Mouse (Mus musculus) spleen, embryonic (tissue): ENCODE data around the gene Sipa1l1.
"Not testable (repeated sequence)": the region's sequence is repeated elsewhere in the genome, so short reads cannot be mapped to it uniquely, and the experiment has no call there.

ENCODE experiments used
- CTCF ChIA-PET: fragments of 350-600 bp; sonication (Branson Sonifier 250); formaldehyde crosslinking; loops from one replicate; lab custom pipeline; 2022; lab: Charles Lee

The Sipa1l1 gene

DNA sequence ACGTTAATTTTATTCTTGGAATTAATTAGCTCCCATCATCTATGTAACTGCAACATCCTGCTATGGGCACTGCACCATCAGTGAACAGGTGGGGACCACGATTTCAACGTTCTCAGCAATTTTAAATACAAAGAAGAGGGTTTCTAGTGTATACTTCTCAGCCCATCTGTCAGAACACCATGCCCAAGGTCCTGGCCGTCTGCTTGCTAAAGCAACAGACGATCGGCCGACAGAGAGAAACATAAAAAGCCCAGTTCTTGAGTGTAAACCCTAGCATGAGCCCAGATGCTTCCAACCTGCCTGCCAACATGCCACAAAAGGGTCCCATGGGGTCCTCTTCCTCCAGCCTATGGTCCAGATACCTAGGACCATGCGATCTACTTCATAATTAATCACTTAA lies 288.9 kb downstream of the Sipa1l1 start:
- CTCF ChIA-PET: no interaction called here

DNA sequence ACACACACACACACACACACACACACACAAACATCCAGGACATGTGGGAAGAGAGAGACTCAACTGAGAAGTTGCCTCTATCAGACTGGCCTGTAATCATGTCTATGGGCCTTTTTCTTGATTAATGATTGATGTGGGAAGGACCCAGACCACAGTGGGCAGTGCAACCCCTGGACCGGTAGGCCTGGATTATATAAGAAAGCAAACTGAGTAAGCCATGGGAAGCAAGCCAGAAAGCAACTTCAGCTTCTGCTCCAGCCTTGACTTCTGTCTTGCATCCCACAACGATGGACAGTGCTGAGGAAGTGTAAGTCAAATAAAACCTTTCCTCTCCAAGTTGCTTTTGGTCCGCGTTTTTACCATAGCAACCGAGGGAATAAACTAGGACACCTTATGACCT lies 298.1 kb downstream of the Sipa1l1 start:
- CTCF ChIA-PET: no interaction called here

DNA sequence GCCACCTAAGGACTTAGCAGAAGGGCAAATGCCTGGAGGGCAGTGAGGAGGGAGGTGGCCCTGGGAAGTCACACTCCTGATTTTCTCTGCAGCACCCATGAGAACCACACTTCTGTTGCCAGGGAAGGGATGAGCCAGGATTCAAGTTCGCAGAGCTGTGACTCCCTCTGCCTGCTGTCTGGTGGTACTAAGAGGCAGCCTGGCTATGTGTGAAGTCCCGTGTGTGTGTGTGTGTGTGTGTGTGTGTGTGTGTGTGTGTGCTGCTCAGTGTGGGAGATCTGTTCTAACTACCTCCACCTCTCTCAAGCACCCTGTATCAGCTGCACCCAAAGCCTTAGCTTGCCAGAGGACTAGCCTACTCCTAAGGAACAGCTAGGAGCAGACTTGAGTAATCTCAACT lies 298.5 kb downstream of the Sipa1l1 start:
- CTCF ChIA-PET: no interaction called here

DNA sequence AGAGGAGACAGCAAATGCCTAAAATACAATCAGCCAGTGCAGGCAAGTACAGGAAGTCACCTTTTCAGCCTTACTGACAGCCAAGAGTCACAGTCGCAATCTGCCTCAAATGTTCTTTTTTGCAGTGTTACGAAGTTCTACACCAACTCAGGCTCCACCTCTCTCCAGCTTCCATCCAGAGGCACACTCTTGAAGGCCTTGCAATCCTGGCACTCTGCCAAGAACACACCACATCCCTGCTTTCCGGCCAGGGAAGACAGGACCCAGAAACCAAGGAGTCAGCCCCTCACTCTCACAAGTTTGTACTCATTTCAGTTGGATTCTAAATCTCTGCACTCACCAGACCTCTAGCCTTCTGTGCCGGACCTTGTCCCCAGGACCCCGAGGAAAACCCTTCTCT lies 299.3 kb downstream of the Sipa1l1 start:
- CTCF ChIA-PET: no interaction called here

DNA sequence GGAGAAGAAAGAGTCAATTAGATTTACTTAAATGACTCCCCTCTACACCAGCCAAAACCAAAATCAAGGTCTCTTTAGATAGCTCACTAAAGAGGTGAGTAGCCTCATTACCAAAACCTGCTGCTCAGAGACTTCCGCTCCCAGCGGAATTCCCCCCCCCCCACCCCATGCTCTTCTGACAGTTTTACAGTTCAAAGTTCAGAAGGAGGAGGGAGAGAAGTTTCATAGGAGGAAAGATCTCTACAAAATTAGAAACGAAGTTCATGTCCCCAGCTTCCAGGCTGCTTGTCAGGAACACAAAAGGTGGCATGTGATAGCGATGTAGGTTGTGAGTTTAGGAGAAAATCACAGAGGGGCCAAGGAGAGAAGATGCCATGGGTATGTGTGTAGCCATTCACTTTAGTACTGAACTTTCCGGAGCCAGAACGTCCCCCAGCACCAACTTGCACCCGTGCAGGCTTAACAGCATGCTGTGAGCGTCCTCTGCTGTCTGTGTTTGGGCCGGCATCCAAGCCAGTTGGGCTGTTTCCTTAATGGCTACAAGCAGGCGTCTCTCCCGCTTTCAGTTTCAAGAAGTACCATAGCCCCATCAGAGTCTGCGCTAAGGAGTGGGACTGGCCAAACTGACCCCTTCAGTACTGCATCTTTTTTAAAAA lies 300.7 kb downstream of the Sipa1l1 start:
- CTCF ChIA-PET: interaction anchor here (0.6 kb wide), 2 partner anchors 160 to 498 kb away, joined by 3 to 4 read pairs; no protein-coding TSS in a partner anchor

- CTCF ChIA-PET: interaction anchor here (0.5 to 0.6 kb wide), 3 partner anchors 15 to 478 kb away, joined by 3 to 4 read pairs (median 3); no protein-coding TSS in a partner anchor
These were observed 301.3 kb downstream of the Sipa1l1 start for GRCm38 (mm10) chr12:82470362-82470936.

DNA sequence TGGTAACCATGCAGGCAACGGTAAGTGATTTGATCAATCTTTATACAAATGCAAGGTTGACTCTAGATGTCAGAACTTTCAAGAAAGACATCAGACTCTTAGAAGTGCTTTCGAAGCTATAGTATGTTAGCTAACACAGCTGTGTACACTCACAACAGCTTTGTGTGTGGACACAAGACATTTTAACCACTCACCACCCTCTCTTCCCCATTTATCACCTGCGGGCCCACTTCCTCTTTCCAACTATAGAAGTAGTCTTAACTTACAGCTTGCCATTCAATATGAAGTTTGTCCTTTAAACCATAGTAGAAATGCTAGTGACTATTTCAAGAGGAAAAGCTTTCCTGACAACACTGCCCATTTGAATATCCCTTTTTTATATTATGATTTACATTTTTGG lies 303.7 kb downstream of the Sipa1l1 start:
- CTCF ChIA-PET: interaction anchor here (0.5 to 0.7 kb wide), 2 partner anchors 62 to 75 kb away, joined by 3 to 10 read pairs; no protein-coding TSS in a partner anchor

DNA sequence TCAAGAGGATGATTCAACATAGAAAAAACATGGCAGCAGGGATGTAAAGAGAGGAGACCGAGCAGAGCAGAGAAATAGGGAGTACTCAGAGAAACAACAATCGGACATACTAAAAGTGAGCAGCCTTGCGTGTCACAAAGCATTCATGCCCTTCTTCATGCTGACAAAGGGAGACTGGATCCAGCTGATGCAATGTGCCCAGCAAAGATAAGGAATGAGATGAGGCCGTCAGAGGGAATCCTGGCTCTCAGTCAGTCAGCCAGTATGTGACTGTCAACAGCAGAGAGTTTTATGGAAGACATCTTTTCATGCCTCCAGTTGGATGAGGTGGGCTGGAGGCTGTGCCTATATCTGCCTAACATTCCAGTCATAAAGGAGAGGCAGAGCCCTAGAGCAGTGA lies 304.1 kb downstream of the Sipa1l1 start:
- CTCF ChIA-PET: interaction anchor here (0.7 kb wide), 1 partner anchor 62 kb away, joined by 3 read pairs; no protein-coding TSS in a partner anchor

DNA sequence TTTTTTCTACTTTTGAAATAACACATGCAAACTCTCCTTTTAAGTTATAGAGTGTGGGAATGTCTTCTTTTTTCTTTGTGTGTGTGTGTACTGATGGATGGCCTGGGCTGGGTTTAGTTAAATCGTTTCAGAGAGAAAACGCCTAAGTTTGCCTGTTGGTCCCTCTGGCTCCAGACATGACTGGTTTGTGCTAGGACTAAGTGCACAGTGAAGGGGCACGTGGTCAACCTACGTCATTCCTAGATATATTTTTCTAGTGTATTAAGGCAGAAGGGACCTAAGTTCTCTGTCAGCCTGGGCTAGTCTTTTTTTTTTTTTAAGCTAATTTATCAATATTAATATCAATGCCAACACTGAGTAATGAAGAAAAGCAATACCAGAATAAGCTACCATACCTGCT lies 305.3 kb downstream of the Sipa1l1 start:
- CTCF ChIA-PET: no interaction called here

DNA sequence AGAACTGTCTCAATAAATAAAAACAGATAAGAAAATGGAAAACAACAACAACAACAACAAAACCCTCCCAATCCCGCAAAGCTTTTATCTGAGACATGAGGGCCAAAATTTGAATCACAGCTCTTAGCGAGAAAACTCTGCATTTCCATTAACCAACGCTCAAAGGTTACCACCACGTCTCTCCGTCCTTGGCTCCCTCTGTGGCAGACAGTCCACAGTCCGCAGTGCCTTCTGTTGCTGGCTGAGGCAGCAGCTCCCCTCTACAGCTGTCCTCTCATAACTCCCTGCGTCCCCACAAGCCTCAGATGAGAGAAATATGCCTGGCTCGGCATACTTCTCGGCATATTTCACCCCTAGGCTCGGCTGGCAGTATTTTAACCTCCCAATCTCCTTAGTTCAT lies 306.9 kb downstream of the Sipa1l1 start:
- CTCF ChIA-PET: no interaction called here

DNA sequence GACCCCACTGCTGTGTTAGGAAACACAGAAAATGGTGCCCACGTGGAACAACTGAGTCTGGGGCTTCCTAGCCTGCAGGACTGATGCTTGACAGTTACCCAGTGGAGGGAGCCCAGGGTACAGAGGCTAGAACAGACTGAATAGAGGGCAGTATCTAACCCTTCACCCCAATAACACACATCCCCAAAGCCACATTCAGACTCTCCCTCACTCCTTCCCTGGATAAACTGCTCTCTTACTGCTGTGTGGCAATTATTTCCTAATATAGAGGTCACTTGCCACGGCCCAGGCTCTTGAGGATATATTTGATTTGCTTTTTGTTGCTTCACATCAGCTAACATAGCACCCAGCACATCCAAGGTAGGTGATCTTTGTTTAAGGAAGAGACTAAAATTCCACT lies 307.5 kb downstream of the Sipa1l1 start:
- CTCF ChIA-PET: no interaction called here

GRCm38 (mm10) chr12:82477826-82478225 lies 308.7 kb downstream of the Sipa1l1 start:
- CTCF ChIA-PET: no interaction called here

- CTCF ChIA-PET: no interaction called here
These were observed 309.1 kb downstream of the Sipa1l1 start for GRCm38 (mm10) chr12:82478256-82478655.

DNA sequence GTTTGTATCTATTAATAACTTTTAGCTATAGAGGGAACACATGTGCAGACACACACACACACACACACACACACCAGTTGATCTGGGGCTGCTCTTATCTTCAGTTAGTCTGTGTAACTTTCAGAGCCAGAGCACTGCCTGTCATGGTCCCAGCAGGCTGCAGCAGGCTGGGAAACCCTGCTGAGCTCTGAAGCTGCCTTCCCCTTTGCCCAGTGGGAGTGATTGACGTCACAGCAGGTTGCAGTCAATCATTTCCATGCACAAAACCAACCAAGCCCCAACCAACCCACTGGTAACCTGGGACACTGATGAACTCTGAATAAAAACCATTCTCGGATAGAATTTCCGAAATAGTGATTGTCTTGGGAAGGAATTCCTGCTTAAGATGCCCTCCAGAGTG lies 310.3 kb downstream of the Sipa1l1 start:
- CTCF ChIA-PET: no interaction called here

DNA sequence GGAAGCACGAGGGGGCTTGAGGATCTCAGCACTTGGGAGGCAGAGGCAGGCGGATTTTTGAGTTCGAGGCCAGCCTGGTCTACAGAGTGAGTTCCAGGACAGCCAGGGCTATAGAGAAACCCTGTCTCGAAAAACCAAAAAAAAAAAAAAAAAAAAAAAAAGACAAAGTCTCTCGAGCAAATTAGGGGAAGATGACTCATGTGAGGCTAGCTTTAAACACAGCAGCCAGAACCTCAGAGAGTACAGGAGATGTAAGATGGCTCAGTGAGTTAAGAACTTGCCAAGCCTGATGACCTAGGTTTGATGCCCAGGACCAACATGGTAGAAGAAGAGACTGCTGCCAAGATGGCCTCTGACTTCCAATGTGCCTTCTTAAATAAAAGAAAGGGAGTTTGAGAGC lies 311.3 kb downstream of the Sipa1l1 start:
- CTCF ChIA-PET: not testable (repeated sequence)

- CTCF ChIA-PET: interaction anchor here (0.6 kb wide), 2 partner anchors 15 to 1910 kb away, joined by 3 read pairs; no protein-coding TSS in a partner anchor
These were observed 316.3 kb downstream of the Sipa1l1 start for GRCm38 (mm10) chr12:82485466-82485865.

- CTCF ChIA-PET: interaction anchor here (0.6 kb wide), 1 partner anchor 227 kb away, joined by 3 read pairs; no protein-coding TSS in a partner anchor
These were observed 317.9 kb downstream of the Sipa1l1 start for GRCm38 (mm10) chr12:82486829-82487560.

- CTCF ChIA-PET: interaction anchor here (0.6 kb wide), 2 partner anchors 40 to 710 kb away, joined by 4 to 5 read pairs; no protein-coding TSS in a partner anchor
These were observed 320.0 kb downstream of the Sipa1l1 start for GRCm38 (mm10) chr12:82489093-82489492.

- CTCF ChIA-PET: interaction anchor here (0.6 kb wide), 2 partner anchors 40 to 710 kb away, joined by 4 to 5 read pairs; no protein-coding TSS in a partner anchor
These were observed 320.5 kb downstream of the Sipa1l1 start for GRCm38 (mm10) chr12:82489621-82490020.

DNA sequence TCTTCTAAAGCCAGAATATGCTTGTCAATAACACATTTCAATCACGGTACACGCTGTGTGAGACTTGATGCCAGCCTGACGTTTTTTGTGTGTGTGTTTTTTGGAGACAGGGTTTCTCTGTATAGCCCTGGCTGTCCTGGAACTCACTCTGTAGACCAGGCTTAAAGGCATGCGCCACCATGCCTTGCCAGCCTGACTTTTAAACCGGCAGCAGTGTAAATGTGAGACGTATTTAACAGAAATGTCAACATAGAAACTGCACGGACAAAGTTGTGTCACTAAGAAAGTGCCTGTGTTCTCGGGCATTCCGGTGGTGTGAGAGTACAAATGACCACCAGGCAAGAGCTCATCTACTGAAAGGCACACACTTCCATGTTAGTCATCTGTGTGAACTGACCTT lies 323.3 kb downstream of the Sipa1l1 start:
- CTCF ChIA-PET: no interaction called here

DNA sequence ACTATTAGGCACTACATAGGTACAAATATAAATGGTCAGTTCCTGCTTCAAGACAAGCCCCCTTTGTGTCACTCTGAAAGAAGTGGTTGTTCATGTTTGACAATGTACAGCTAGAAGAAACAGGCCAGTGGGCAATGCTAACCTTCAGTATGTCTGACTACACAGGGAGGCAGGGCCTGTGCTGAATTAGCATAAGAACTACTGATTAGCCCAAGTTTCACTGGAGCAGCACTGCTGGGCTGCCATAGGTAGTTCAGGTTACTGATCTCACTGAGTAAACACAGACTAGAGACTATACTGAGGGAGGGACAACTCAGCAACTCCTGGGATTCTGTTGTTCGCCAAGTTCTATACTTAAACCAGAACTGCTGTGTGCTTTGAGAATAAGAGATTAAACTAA lies 324.1 kb downstream of the Sipa1l1 start:
- CTCF ChIA-PET: not testable (repeated sequence)

DNA sequence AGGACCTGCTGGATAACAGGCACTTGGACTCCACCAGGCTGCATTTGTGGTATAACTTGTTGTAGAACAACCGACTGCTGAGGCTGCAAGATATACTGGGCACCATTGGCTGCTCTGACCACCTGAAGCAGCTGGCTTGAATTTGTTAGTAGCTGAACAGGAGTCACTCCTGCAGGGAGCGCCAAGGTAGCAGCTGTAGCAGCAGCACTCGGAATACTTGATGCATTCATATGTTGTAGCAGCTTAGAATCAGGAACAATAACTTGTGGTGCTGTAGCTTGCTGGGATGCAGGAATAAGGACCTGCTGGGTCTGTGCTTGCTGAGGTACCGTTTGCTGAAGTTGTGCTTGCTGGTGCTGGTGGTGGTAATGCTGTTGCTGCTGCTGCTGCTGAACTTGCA lies 326.8 kb downstream of the Sipa1l1 start:
- CTCF ChIA-PET: no interaction called here
